Mouse (Mus musculus): Measurements from ENCODE around the gene Txndc9. TPM values are rescaled to one million over a fixed set of nuclear protein-coding genes. Genes with fewer than 3 reads are reported as not detected.

The Txndc9 gene
- polyA plus RNA-seq, 1 experiment from 2014 or later: 147 TPM

GRCm38 (mm10) chr1:37968746-37969145 is 28.9 kb downstream of the Txndc9 start:
- Histone ChIP-seq H3K9ac (replicated peaks) (no peak overlapping the region), H3K27me3 (replicated peaks) (no peaks in the 10 kb centered on the region), H3K9me3 (replicated peaks) (no peaks in the 10 kb centered on the region), H3K4me1 (no peaks in the 10 kb centered on the region), H3K36me3 (no peaks in the 10 kb centered on the region), H3K4me2 (no peak overlapping the region), H3K4me3 (replicated peaks) (no peak overlapping the region), H3K27ac (replicated peaks) (no peak overlapping the region)
- WGBS: 86% methylated on average over 6 of the region's 6 CpGs
- ATAC-seq (ENCODE audit: low FRiP score): no peak

- no peak for ATAC-seq (ENCODE audit: low FRiP score)
- WGBS: 38% methylated on average over 10 of the region's 10 CpGs
These were observed 32.1 kb downstream of the Txndc9 start for GRCm38 (mm10) chr1:37965571-37965970.

GRCm38 (mm10) chr1:37959486-37959885 is 38.2 kb downstream of the Txndc9 start:
- Histone ChIP-seq H3K4me3 (replicated peaks) (no peak overlapping the region), H3K9me3 (replicated peaks) (no peaks in the 10 kb centered on the region), H3K4me2 (no peak overlapping the region), H3K4me1 (no peaks in the 10 kb centered on the region), H3K27me3 (replicated peaks) (no peaks in the 10 kb centered on the region), H3K9ac (replicated peaks) (no peak overlapping the region), H3K36me3 (no peaks in the 10 kb centered on the region), H3K27ac (replicated peaks) (no peak overlapping the region)
- WGBS: 54% methylated on average over 5 of the region's 5 CpGs
- ATAC-seq (ENCODE audit: low FRiP score): peak; percentile 68; the same call in 1 of the 2 replicates

More at GRCm38 (mm10) chr1:37965571-37965970, 32.1 kb downstream of the Txndc9 start:
- Histone ChIP-seq H3K4me1 (no peaks in the 10 kb centered on the region), H3K4me2 (no peak overlapping the region), H3K36me3 (no peaks in the 10 kb centered on the region), H3K9ac (replicated peaks) (no peak overlapping the region), H3K27me3 (replicated peaks) (no peaks in the 10 kb centered on the region), H3K4me3 (replicated peaks) (no peak overlapping the region), H3K9me3 (replicated peaks) (no peaks in the 10 kb centered on the region), H3K27ac (replicated peaks) (no peak overlapping the region)

- 98% methylated on average over 2 of the region's 2 CpGs for WGBS
- Histone ChIP-seq H3K4me2 (no peak overlapping the region), H3K9ac (replicated peaks) (no peak overlapping the region), H3K27ac (replicated peaks) (no peak overlapping the region), H3K36me3 (no peaks in the 10 kb centered on the region), H3K4me3 (replicated peaks) (no peak overlapping the region), H3K4me1 (no peaks in the 10 kb centered on the region), H3K9me3 (replicated peaks) (no peaks in the 10 kb centered on the region), H3K27me3 (replicated peaks) (no peaks in the 10 kb centered on the region)
- ATAC-seq (ENCODE audit: low FRiP score): no peak
These were observed 39.2 kb downstream of the Txndc9 start for GRCm38 (mm10) chr1:37958516-37958915.

- 93% methylated on average over 5 of the region's 5 CpGs for WGBS
- no peak for ATAC-seq (ENCODE audit: low FRiP score)
- Histone ChIP-seq H3K4me1 (no peaks in the 10 kb centered on the region), H3K9ac (replicated peaks) (no peak within 1 kb of the TSS), H3K4me3 (replicated peaks) (no peak within 1 kb of the TSS), H3K36me3 (no peaks in the 10 kb centered on the region), H3K27ac (replicated peaks) (no peak within 1 kb of the TSS), H3K4me2 (no peak within 1 kb of the TSS), H3K27me3 (replicated peaks) (no peaks in the 10 kb centered on the region), H3K9me3 (replicated peaks) (no peaks in the 10 kb centered on the region)
These were observed 40.0 kb downstream of the Txndc9 start, which contains the start of gene Lyg1 for GRCm38 (mm10) chr1:37957659-37958058. TSS of gene Lyg1 (minus strand) at chr1:37957759.

GRCm38 (mm10) chr1:37956690-37957431 is 40.8 kb downstream of the Txndc9 start:
- no peaks in the 10 kb centered on the region for H3K9me3 ChIP-seq (replicated peaks)
- H3K27me3 ChIP-seq (replicated peaks): no peaks in the 10 kb centered on the region
- no peak for ATAC-seq (ENCODE audit: low FRiP score)
- H3K27ac ChIP-seq (replicated peaks): no peak overlapping the region
- no peak overlapping the region for H3K4me3 ChIP-seq (replicated peaks)
- 24% methylated on average over 3 of the region's 3 CpGs for WGBS
- H3K4me1 ChIP-seq: no peaks in the 10 kb centered on the region
- no peak overlapping the region for H3K9ac ChIP-seq (replicated peaks)
- no peak overlapping the region for H3K4me2 ChIP-seq
- H3K36me3 ChIP-seq: no peaks in the 10 kb centered on the region

GRCm38 (mm10) chr1:37955251-37955650 is 42.4 kb downstream of the Txndc9 start:
- no peak overlapping the region for H3K4me3 ChIP-seq (replicated peaks)
- no peak overlapping the region for H3K9ac ChIP-seq (replicated peaks)
- H3K27ac ChIP-seq (replicated peaks): no peak overlapping the region
- H3K9me3 ChIP-seq (replicated peaks): no peaks in the 10 kb centered on the region
- WGBS: 89% methylated on average over 2 of the region's 2 CpGs
- H3K4me2 ChIP-seq: no peak overlapping the region
- no peaks in the 10 kb centered on the region for H3K4me1 ChIP-seq
- no peaks in the 10 kb centered on the region for H3K36me3 ChIP-seq
- no peaks in the 10 kb centered on the region for H3K27me3 ChIP-seq (replicated peaks)
- no peak for ATAC-seq (ENCODE audit: low FRiP score)

- Histone ChIP-seq H3K27me3 (replicated peaks) (no peaks in the 10 kb centered on the region), H3K36me3 (no peaks in the 10 kb centered on the region), H3K9ac (replicated peaks) (no peak overlapping the region), H3K4me2 (no peak overlapping the region), H3K4me1 (no peaks in the 10 kb centered on the region), H3K27ac (replicated peaks) (no peak overlapping the region), H3K4me3 (replicated peaks) (no peak overlapping the region), H3K9me3 (replicated peaks) (no peaks in the 10 kb centered on the region)
- ATAC-seq (ENCODE audit: low FRiP score): no peak
- 88% methylated on average over 7 of the region's 7 CpGs for WGBS
These were observed 42.9 kb downstream of the Txndc9 start for GRCm38 (mm10) chr1:37954786-37955185.

- Histone ChIP-seq H3K36me3 (no peaks in the 10 kb centered on the region), H3K4me3 (replicated peaks) (no peak overlapping the region), H3K27ac (replicated peaks) (no peak overlapping the region), H3K27me3 (replicated peaks) (no peaks in the 10 kb centered on the region), H3K4me2 (no peak overlapping the region), H3K9me3 (replicated peaks) (no peaks in the 10 kb centered on the region), H3K9ac (replicated peaks) (no peak overlapping the region), H3K4me1 (no peaks in the 10 kb centered on the region)
- 86% methylated on average over 2 of the region's 2 CpGs for WGBS
- ATAC-seq (ENCODE audit: low FRiP score): no peak
These were observed 48.8 kb downstream of the Txndc9 start for GRCm38 (mm10) chr1:37948906-37949305.

Other genes with a start within 250 kb of the Txndc9 start
- 10.4 and 12.0 TPM in 2 replicates for gene Tsga10, start 131.5 kb downstream of the Txndc9 start, polyA plus RNA-seq (2015; fragmentation: Nextera tagmentation; extraction: Ambion mirVana)
- 7.4 and 7.5 TPM in 2 replicates for gene Lipt1, start 126.2 kb downstream of the Txndc9 start, polyA plus RNA-seq (2015; fragmentation: Nextera tagmentation; extraction: Ambion mirVana)
- 15.3 and 22.1 TPM in 2 replicates for gene Mitd1, start 107.5 kb downstream of the Txndc9 start, polyA plus RNA-seq (2015; fragmentation: Nextera tagmentation; extraction: Ambion mirVana)
- 244 and 277 TPM in 2 replicates for gene Mrpl30, start 107.4 kb downstream of the Txndc9 start, polyA plus RNA-seq (2015; fragmentation: Nextera tagmentation; extraction: Ambion mirVana)
- gene Lyg2, start 81.4 kb downstream of the Txndc9 start, polyA plus RNA-seq (2015; fragmentation: Nextera tagmentation; extraction: Ambion mirVana): not detected in 2 replicates
- gene Lyg1, start 40.1 kb downstream of the Txndc9 start, polyA plus RNA-seq (2015; fragmentation: Nextera tagmentation; extraction: Ambion mirVana): not detected in 2 replicates
- 21.5 and 21.9 TPM in 2 replicates for gene Eif5b, start 117 bp upstream of the Txndc9 start, polyA plus RNA-seq (2015; fragmentation: Nextera tagmentation; extraction: Ambion mirVana)
- gene Rev1, start 131.9 kb upstream of the Txndc9 start, polyA plus RNA-seq (2015; fragmentation: Nextera tagmentation; extraction: Ambion mirVana): 30.2 and 35.3 TPM in 2 replicates